Mouse (Mus musculus) right cerebral cortex, postnatal 36 days (tissue): Measurements from ENCODE around the gene Pram1.

Experiments
- DNase-seq, 2 experiments: peaks; one replicate each; pipeline ENCODE4 v3.0.0; 2022; ENCODE audit warnings: low spot score in 2 of 2, mixed read lengths in 1 of 2

Pram1 gene

DNA sequence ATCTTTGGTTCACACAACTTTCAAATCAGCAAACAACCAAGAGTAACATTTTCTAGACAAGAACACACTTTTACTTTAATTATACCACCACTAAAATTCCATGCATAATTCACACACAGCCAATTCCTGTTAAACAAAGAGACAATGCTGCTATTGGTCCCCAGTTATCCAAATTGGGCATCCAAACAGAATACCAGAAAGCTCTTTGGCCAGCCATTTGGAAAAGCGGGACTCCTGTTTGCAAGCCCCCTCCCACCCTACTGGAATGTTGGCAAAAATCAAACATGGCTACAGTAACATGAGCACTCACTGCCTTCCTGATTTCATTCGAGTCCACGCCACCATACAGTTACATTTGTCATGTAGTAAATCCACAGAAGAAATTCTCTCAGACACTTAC, 31.8 kb downstream of the Pram1 start:
- no peak for DNase-seq

DNA sequence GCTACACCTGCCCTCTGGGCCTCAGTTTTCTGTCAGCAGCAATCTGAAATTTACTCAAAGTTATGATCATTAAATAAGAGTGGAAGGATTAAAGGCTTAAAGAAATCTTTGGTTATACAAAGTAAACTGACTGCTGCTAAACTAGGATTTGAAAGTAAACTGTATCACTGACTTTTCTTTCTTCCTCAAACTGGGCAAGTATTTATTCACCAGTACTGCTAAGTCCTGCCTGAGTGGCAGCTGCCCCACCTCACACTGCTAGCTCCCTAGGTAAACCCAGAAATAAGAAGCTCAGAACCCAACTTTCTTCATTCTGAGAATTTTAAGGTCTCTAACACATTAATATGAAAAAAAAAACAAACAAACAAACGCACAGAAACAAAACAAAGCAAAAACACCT, 36.0 kb downstream of the Pram1 start:
- DNase-seq = no peak

DNA sequence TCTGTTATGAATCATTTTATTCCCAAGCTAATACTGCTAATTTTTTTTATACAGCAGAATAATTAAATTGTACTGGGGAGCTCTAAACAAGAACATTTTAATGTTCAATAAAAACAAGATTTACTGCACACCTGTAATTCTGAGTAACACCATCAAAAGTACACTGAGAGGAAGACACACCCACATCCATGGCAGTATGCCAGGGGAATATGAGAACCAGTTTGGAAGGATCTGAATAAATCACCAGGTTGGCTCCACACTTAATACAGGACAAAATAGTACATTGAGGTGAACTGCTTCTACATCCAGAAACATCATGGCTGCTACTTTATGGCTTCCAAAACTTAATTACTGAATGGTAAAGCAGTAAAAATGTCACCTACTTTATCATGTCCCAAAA, 37.6 kb downstream of the Pram1 start:
- no peak for DNase-seq

DNA sequence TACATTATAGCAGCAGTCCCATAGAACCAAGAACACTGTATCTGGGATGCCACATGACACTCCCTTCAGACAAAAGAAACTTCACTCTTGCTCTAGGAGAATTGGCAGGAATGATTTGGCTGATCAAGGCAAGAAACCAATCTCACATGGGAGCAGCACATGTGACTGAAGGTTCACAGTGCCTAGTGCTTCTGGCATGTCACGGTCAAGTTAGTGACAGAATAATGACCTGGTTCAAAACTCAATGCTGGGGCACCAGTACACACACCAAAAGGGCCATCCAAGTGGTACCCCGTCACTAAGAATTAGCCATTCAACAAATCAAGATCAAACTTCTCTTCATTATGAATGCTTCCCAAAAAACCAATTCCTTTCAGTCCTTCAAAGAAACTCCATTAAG, 38.2 kb downstream of the Pram1 start:
- no peak for DNase-seq

DNA sequence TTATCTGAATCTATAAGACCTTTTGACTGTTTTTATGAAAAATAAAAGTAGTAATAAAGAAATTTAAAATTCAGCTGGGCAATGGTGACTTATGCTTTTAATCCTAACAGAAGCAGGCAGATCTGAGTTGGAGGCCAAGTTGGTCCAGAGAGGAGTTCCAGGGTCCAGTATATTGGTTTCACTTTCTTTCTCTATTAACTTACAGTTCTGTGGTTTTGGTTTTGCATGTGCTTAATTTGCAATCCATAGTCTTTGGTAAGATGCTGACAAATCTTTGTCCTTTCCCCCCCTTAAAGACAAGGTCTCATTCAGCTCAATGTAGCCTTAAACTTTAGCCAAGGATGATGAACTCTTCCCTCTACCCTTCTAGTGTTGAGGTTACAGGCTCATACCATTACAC, 40.9 kb downstream of the Pram1 start:
- DNase-seq = no peak

DNA sequence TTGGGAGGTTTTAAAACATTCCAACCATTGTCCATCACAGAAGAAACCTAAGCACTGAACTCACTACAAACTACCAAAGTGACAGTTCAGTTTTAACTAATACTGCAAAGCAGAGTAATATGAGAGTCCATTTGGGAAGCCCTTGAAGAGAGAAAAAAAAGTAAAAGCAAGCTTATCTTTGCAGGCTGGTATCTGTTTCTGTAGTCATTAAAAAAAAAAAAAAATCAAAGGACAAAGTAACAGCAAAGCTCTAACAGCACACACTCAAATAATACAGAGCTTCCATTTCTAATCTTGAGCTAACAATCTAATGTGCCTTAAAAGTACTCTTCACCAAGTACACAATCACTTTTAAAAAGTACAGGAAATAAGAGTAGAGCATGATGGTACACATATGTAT, 43.9 kb downstream of the Pram1 start:
- no peak for DNase-seq

DNA sequence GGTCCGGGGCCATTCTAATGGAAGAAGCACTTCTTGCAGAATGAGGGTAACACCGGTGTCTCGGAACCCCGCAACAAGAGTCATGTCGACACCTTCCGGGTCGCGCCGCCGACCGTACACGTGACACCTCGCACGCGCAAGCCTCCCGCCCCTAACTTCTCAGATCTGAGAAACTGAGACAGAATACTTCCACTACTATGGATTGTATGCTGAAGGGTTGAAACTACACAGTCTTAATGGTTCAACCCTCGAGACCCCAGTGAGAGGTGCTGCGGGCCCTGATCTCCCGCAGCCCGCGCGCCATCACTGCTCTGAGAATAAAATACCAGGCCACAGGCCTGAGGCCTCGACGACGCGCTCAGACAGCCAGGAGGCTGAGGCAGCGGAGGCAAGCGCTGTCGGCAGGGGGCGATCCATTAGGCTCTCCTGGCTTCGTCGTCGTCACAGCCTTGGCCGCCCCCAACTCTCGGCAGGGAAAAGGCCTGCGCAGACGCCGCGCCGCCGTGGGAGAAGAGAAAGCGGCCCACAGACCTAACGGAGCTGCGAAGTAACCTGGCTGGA, 46.9 kb downstream of the Pram1 start:
- peak; percentile 73 to 75 for DNase-seq

DNA sequence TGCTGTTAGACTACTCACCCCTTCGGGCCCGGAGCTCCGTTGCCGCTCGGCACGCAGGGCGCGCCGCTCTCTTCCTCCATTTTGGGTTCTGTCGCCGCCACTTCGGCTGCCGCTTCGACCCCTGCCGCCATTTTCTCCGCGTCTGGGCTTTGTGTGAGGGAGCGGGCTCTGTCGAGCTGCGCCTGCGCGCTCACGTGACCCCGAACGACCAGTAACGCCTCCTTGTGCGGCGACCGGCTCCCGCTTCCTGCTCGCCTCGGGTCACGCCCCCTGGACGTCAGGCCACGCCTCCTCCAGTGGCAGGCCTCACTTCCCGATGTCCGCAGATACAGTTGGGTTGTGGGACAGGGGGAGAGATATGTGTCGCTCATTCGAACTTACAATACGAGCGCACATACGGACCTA, 47.4 kb downstream of the Pram1 start:
- peak; percentile 97 for DNase-seq

DNA sequence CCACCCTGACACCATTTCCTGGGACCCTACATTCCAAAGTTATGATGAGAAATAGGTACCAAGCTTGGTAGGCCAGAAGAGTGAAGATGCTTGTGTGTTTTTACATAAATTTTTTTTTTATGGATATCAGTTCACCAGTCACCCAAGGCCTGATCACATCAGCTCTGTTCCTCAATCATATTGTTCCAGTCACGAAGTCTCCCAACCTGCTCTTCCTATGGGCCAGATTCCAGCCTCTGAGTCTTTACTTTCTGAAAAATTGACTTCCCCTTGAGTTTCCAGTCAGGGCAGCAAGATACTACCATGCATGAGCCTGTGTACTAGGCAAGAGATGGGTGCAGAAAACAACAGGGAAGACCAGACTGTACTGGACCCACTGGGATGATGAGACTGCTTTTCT, 48.9 kb downstream of the Pram1 start, which contains the start of gene Hnrnpm:
Gene Hnrnpm (minus strand): TSS at position 101 of the 400 bp plus-strand sequence.
- no peak for DNase-seq
